Mouse (Mus musculus): ENCODE results near the gene Pex26. TPM values are rescaled to one million over a fixed set of nuclear protein-coding genes. Genes with fewer than 3 reads are reported as not detected.

The Pex26 gene
- polyA plus RNA-seq, 1 experiment from 2014 or later = 13.9 TPM

Other genes starting within 250 kb of the Pex26 start
- 20.7 and 22.7 TPM in 2 replicates for gene Mical3, start 52.7 kb upstream of the Pex26 start, polyA plus RNA-seq (2016; fragmentation: Nextera tagmentation; extraction: Ambion mirVana)
- 0.21 and 0.23 TPM in 2 replicates for gene Tuba8, start 27.0 kb downstream of the Pex26 start, polyA plus RNA-seq (2016; fragmentation: Nextera tagmentation; extraction: Ambion mirVana)
- gene Usp18, start 62.2 kb downstream of the Pex26 start, polyA plus RNA-seq (2016; fragmentation: Nextera tagmentation; extraction: Ambion mirVana) = 1.2 and 1.4 TPM in 2 replicates
- gene Slc6a13, start 116.6 kb downstream of the Pex26 start, polyA plus RNA-seq (2016; fragmentation: Nextera tagmentation; extraction: Ambion mirVana) = 5.2 and 7.6 TPM in 2 replicates
- gene Slc6a12, start 159.4 kb downstream of the Pex26 start, polyA plus RNA-seq (2016; fragmentation: Nextera tagmentation; extraction: Ambion mirVana) = 0.20 and 0.31 TPM in 2 replicates

Measured in hindbrain, embryonic 12.5 days (tissue).